Mouse (Mus musculus) heart, postnatal 0 days (tissue): ENCODE measurements at regions not wholly inside any gene's neighbourhood (a gene's known extent, or its start where the extent isn't known, plus 50 kb on each side); places are given as distances from the start of the nearest gene placed in this dataset.

Experiments
- CTCF ChIP-seq: IDR thresholded peaks from 2 replicates; pipeline ENCODE4 v1.5.1; 2016; ENCODE audit warnings: antibody characterized with exemption, control low read depth, low read depth
- EP300 ChIP-seq: IDR thresholded peaks from 2 replicates; pipeline ENCODE4 v1.6.1; 2016; ENCODE audit warnings: antibody characterized with exemption, low read depth

- TF ChIP-seq EP300, result no peak
- no peak for TF ChIP-seq CTCF
Observed at GRCm38 (mm10) chr16:46592618-46593253, 94.4 kb upstream of the Nectin3 start.
